Mouse (Mus musculus) adrenal gland, postnatal 36 days (tissue): ENCODE measurements around the gene Mapk11. TPM values are rescaled to one million over a fixed set of nuclear protein-coding genes. Genes with fewer than 3 reads are reported as not detected.

Experiments
- DNase-seq, 2 experiments: peaks; one replicate each; pipeline ENCODE4 v3.0.0; 2021; ENCODE audit warnings: mixed read lengths in 1 of 2
- long read RNA-seq, 2 experiments: library from polyadenylated mRNA; stranded (forward); transcript quantifications; one replicate each; pipeline ENCODE4 v2.0.0; 2021; ENCODE audit warnings: borderline sequencing depth in 2 of 2
- total RNA-seq, 2 experiments: library from RNA; stranded (reverse); gene quantifications; 2 replicates each; pipeline ENCODE4 v1.2.3; 2021

Gene Mapk11
- total RNA-seq: 1 to 10 TPM; 2.5 to 3.7 TPM
- long read RNA-seq, experiment 1, partial matches to known transcripts: 3 of 4 reads
- long read RNA-seq, experiment 1, other reads (novel, unspliced or antisense): 0 of 4 reads
- long read RNA-seq, experiment 2, partial matches to known transcripts: 0 of 3 reads
- long read RNA-seq, experiment 2, other reads (novel, unspliced or antisense): 1 of 3 reads

DNA sequence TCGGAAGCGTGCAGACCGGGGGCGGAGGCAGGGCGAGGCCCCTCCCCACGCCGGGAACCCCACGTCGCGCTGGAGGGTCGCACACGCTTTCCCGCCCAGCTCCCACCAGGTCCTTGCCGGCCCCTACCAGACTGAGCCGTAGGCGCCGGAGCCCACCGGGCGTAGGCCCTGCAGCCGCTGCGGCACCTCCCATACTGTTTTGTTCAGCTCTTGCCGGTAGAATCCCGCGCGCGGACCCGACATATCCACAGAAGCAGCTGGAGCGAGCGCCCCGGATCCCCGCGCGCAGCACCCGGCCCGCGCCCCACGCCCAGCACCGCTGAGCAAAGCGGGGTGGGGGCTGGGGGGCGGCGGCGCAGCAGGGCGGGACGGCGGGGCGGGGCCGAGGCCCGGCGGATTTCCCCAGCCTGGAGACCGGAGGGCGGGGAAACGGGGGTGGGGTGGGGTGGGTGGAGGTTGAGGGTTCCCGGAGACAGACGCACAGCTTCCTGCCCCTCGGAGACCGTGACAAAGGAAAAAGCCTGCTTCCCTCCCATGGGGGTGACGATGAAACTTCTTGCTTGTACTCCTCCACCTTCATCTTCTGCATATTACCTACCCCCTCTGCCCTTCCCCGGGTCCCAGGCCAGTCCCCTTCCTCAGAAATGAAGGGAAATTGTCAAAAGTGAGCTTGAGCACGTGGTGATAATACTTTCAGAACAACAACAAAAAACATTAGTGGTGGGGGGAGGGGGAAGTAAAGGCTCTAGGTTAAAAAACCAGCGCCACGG lies at the start of gene Mapk11:
Gene Mapk11, minus strand, starts transcription at position 358 of the 770 bp plus-strand sequence.
- DNase-seq: peak; percentile 41 to 71

DNA sequence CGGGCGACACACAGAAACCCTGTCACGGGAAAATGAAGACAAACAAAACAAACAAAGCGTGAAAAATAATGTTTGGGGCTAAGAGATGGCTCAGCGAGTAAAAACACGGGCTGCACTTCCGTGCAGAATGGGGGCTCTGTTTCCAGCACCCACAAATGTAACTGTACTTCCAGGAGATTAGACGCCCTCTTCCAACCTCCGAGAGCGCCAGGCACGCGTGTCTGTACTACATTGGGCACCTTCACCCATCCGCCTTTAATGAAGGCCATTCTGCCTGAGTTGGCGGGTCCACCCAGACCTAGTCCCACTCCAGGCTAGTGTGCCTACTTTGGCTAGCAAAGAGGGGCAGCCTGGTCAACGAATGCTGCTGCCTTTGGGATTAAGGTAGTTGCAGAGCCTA lies 47.6 kb upstream of the Mapk11 start:
- no peak for DNase-seq

DNA sequence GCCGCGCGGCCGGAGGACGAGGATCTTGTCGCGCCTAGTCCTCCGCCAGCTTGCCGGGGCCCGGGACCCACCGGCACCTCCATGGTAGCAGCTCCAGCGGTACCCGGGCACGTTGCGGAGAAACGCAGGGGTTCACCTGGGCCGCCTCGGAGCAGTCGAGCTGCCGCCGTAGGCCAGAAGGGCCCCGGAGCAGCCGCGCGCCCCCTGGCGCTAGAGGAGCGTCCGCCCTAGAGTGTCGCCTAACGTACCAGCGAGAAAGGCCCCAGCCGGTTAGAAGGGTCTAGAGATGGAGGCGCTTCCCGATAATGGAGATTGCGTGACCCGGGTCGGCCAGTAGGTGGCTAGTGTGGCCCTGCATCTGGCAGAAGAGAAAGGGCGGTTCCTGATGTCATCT lies 46.9 kb upstream of the Mapk11 start, which contains the start of gene Dennd6b:
Gene Dennd6b, minus strand, starts transcription at position 184 of the 394 bp plus-strand sequence.
- peak; percentile 96 to 97 for DNase-seq

DNA sequence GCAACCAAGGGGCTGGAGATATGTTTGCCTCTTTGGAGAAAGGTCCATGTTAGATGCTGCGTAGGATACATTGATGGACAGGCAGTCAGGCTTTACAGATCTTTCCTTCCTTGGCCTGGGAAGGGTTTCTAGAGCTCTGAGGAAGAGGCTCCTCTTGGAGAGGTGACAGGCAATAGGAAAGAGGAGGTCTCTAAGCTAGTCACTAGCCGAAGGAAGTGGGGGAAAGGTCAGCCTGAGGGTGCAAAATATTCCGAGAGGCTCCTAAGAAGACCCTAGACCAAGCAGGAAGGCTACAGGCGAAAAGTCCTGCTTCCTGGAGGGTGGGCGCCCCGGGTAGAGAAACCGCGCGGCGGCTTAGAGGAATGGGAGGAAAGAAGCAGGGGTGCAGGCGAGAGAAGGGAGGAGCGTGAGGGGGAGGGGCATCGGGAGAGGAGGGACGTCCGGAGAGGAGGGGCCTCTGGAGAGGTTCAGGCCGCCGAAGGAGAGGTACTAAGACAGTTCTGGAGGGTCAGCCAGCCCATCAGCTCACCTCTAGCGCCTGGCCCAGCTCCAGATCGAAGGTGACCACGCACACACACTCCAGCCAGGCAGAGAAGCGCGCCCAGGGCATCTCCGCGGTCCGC lies 46.4 kb upstream of the Mapk11 start:
- DNase-seq: peak; percentile 95 to 98

DNA sequence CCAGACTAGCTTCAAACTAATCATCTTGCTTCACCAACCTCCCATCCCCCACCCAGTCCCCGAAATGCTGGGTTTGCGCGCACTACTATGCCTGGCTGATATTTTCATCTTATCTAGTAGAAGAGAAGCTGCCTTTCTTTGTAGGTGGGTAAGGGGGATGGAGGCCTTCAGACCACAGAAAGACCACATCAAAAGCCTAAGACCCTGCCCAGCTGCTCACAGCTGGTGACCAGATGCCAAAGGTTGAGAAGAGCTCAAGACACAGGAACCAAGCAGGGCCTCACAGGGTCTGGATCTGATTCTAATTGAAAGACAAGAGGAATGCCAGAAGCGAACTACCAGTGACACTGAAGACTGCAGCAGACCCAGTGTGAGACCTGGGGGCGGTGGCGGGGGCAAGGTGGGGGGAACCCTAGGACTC lies 45.8 kb upstream of the Mapk11 start:
- DNase-seq: peak in 1 of 2 experiments; percentile 22

DNA sequence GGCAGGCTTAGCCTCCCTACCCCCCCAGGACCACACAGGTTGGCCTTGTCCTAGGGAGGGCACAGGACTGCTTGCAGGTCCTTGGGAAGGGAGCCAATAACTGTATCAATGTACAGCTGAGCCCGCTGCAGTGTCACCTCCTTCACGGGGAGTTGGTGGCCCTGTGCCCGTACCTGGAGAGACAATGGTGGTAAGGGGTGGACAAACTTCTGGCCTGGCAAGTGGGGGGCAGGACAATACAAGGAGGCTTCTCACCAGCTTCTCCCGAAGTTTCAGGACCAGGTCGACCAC lies 35.5 kb upstream of the Mapk11 start:
- peak; percentile 57 to 61 for DNase-seq

DNA sequence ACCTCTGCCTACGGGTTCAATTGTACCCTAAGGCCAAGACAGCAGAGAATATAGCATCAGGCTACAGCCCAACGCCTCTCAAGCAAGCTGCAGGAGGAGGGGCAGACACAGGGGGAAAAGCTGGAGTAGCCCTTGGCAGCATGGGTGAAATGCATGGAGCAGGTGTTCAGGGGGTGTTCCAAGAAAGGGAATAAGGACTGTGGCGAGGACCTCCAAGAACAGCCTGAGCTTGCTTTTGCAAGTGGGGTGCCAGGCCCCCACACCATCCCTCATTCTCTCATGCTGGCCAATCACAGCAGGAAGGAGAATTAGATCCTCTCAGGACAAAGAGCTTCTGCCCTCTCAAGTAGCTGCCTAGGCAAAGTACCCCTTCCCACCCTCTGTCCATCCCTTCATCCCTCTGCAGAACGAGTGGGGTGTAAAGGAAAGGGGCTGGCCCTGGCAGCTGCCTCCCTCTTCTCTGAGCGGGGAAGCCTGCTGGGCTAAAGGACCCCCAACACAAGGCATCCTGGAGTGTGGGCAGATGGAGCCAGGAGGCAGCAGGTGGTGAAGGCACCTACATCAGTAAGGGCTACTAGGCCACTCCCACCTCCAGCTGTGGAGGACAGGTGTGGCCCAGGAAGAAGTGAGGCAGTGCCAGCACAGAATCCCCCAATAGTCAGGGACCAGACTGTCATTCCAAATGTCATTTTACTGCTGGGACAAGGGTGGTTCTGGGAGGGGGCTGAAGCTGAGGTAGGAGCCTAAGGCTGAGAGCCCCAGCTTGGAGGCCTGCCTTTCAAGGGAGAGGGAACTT lies 34.9 kb upstream of the Mapk11 start:
- DNase-seq: no peak

DNA sequence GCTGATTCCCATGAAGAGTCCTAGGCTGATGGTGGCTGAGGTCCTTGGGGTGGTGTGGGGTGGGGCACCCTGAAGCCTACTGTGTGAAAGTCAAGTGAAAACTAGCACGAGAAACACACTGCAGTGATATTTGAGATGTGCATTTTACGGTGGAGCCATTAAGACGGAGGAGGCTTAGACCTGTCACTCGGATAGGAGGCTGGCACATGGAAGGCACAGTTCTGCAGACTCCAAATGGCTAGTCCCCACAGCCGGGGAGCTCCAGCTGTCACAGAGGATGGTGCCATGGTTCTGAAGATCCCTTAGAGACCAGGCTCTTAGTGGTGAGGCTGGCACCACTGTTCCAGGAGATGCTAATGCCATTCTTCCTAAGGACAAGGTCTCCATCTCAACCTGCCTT lies 33.4 kb upstream of the Mapk11 start:
- DNase-seq: no peak

DNA sequence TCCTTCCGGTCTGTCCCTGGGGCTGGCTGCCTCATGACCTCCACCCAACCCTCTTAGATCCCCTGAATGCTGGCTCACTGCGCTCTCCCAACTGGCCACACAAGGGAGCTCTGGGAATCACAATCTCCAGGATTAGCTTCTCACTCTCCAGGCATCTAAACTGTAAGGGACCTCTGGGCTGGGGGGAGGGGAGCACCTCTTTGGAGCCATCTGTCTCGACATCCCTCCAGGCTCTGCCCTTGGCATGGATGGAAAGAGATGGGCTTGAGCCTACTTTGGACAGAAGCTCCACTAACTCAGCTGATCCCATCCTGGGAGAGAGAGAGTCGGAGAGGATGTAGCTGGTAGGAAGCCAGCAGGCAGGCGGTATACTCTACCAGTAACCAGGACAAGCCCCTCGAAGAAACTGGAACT lies 32.9 kb upstream of the Mapk11 start:
- DNase-seq: peak; percentile 31 to 52

DNA sequence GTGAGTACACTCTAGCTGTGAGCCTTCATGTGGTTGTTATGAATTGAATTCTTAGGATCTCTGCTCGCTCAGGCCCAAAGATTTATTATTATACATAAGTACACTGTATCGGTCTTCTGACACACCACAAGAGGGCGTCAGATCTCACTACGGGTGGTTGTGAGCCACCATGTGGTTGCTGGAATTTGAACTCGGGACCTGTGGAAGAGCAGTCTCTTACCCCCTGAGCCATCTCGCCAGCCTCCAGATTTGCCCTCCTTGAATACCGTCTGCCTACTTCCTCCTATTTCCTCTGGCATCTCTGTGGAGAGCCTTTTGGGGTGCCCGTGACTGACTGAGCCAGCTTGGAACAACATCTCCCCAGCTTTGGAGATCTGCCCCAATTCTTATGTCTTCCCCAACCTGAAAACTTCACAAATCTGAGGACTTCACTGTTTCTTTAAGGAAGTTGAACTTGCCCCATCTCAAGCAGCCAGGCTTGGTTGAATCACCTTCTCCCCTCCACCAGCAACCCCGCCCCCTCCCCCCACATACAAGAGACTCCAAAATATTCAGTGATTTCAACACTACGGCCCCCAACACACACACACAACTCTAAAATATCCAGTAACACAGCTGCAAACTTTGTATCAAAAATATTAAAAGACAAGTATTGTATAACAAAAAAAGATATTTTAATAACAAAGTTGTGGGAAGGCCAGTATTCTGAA lies 32.3 kb upstream of the Mapk11 start:
- DNase-seq: no peak

DNA sequence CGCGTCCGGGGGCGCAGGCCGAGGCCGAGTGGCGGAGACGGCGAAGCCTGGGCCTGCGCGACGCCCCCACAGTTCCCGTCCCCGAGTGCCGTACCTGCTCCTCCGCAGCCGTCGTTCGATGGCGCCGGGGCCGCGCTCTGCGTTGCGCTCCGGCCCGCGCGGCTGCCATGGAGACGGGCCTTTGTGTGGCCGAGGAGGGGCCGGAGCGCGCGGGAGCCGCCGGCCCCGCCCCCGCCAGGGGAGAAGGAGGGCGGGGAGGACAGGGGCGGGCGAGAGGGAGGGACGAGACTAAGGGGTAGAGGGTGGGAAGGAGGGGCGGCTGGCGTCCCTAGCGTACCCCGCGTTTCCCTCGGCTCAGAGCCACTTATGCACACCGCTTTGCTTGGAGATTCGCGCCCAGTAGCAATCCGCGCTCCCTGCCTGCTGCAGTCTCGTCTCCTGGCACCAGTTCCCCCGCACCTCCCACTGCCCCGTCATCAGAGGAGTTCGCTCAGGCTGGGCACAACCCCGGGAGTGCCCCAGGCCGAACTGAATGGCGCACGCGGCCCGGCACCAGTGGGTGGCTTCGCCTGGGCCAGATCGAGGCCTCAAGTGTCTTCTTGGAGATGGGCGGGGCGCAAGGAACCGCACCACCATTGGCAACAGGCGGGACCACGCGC lies 31.3 kb upstream of the Mapk11 start, which contains the start of gene Plxnb2:
Gene Plxnb2, minus strand, starts transcription at position 218 of the 659 bp plus-strand sequence.
- peak; percentile 88 to 93 for DNase-seq

DNA sequence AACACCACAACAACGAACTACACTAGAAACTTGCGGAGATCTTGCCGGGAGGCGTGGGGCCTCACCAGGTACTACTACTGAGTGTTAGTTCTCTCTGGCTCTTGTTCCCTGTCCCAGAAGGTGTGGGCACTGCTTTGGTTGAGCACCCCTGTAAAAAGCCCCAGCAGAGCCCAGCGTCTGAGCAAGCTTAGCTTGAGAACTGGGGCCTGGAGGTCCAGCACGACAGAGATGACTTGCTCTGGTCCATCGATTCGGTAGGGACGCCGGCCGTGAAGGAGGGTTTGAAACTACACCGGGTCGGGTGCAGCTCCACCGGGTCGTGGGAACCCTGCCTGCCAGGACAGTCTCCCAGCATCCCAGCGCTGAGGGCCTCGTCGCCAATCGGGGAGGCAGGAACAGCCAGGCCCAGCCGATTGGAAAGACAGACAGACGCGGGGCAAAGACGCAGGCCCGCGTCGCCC lies 30.7 kb upstream of the Mapk11 start:
- DNase-seq: peak; percentile 43 to 59

DNA sequence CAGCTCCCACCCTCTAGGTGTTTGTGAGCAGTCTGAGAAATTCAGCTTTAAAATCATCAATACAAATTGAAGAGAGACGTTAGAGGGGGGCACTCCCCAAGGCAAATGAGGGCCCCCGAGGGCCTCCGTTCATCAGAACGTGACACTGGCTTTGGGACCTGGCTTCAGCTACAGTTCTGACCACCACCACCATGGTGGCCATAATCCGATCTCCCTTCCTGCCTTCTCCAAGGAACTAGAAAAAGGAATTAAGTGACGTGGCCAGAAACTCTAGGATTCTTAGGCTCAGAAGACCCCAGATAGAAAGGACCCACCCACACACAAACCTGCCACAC lies 30.2 kb upstream of the Mapk11 start:
- DNase-seq: no peak

DNA sequence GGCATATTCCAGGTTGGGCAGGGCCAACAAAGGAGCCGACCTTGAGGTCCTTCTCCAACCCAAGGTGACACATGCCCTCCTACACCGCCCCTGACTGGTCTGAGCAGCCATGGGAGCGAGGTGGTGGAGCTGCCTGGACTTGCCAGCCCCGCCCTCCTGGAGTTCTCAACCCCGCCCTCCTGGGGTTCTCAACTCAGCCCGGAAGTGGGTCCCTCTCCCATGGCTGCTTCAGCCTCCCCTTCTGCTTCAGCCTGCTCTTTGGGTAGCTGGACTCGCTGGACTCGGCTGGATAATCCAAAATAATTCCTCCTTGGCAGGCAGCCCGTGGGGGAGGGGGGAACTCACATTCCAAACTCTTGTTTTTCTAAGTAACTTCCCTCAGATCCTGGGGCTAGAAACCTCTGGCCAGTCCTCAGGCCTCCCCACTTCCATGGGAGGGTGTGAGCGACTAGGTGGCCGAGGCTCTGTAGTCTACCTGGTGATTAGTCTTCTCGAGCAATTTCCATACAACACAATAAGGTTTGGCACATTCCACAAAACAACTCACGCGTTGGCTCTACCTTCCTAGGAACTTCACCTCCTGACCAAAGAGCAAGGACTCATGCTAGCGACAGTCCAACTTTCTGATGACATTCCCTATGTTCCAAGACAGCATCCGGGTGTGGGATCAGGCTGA lies 29.7 kb upstream of the Mapk11 start:
- peak; percentile 89 to 91 for DNase-seq

DNA sequence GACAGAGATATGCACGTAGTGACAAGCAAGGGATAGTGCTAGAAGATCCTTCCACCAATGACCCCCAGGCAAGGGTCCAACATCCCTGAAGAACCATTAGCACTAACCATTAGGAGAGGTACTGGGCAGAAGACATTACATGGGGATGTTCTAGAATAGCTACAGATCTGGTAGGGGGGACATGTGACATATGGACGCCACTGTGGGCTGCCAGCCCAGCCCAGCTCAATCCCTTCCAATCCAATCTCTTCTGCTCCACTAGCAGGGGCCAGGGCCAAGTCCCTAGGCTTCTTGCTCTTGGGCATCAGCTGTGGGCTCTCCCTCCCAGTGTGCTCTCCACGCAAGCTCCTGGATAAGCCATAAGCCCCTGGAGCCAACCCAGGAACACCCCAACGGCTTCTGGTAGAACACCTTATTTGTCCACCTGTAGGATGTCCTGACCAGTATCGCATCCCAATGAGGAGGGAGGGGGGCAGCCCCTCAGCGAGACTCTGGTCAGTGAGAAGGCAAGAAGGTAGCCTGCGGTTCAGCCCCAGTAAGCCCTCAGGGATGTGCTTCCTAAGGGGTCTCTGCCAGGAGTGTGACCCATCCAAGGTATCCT lies 28.9 kb upstream of the Mapk11 start:
- DNase-seq: no peak

DNA sequence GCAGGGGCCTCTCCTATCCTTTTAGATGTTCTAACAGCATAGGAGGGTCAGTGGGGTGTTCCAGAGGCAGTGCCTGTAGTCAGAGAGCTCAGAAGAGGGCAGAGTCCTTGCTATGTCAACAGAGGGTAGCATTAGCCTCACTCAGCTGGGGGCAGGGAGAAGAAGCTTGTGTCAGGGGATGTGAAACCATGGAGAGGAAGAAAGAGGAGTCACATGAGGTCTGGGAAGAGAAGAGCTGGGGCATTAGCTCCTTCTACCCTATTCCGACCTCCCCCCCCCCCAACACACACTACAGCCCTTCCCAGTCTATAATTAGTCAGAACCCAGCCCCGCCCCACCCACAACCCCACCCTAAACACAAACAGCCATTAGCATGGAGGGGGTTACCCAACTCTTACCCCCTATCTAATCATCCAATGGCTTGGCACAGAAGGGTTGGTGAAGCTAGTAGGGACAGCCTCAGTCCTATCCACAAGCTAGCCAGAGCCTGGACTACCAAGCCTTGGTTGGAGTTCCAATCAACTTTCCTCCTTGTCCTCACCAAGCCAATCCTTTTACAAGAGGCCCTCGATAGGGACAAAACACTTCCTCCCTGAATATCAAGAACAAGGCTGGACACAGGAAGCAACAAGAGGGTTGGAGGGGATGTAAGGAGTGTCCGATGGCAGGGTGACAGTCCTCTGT lies 28.3 kb upstream of the Mapk11 start:
- no peak for DNase-seq

DNA sequence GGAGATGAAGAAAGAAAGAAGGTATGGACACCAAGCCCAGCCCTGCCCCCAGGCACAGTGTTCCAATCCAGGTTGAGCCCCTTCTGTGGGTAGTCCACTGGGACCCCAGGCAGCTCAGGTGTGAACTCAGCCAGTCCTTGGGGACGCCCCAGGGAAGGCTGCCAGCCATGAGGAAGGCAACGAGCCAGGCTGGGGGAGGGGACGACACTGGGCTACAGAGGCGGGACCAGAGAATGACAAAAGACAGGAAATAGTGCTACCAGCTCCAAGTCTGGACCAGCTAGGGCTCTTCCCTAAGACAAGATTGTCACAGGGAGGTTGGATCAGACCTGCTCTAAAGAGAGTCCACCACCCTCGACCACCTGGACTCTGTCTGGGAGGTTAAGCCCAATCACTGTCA lies 27.7 kb upstream of the Mapk11 start:
- peak; percentile 92 for DNase-seq

DNA sequence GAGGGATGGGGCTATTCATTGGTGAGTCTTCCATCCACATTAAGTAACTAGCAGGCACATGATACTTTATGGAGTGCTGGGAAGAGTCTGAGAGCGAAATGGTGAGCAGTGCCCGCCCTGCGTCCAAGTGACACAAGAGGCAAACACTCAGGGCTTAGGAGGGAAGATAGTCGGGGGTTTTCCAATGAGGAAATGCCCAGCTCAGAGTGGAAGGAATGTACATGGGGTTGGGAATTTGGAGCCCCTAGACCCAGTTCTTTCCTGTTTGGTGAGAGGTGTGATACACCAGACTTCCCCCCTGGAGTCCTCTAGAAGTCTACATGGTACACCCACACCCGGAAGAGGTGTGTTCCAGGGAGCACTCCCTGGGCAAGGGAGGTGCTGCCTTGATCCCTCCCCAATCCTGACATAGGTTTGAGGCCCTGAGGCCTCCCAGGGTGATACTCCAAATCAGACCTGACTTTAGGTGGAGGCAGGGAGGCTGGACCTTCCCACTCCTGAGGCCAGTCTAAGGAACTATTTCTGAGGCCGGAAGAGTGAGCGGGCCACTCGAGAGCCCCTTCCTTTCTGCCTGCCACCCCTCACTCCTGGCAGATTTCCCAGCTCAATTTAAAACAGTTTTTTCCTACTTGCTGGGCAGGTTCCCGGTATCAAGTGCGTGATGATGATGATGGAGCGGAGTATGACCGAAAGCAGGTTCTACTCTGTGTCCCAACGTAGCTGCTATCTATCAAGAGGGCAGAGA lies 26.2 kb upstream of the Mapk11 start:
- DNase-seq: no peak

DNA sequence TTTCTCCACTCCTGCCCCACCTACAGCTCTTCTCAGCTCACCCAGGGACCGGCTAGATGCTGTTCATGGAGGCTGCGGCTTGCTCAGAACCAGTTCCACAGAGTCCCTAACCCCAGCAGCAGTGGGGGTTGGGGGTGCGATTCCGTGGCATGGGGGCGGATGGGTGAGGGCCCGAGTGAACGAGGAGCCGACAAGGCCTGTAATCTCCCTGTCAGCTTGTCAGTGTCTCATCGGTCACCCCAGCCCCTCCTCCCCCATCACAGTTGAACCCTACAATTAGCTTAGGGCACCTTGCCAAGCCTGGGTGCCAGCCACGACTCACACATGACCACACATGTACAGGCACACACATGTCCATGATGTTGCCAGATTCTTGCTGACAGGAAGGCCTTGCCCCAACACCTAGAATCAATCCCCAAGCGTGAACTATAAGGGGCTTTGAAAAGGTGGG lies 25.5 kb upstream of the Mapk11 start:
- no peak for DNase-seq
